Mouse (Mus musculus): ENCODE measurements around the gene Map4k1. TPM values are rescaled to one million over a fixed set of nuclear protein-coding genes. Genes with fewer than 3 reads are reported as not detected.

The Map4k1 gene
- polyA plus RNA-seq, 1 experiment, result 58.8 TPM

DNA sequence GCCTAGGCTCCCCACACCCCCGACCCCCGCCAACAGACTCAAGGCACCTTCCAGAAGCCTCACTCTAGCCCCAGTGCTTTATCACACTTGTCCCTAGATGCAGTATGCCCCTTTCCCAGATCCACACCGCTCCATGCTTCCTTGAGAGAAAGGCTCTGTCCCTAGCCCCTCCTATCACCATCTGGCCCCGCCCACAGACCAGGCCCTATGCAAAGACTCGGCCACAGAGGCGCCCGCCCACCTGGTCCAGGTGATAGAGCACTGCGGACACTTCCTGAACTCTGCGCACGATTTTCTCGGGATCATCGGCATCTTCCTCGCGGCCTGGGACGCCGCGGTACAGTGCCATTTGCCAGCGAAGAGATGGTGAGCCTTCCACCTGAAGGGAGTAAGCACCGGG lies 71.0 kb downstream of the Map4k1 start:
- no peak for TF ChIP-seq POLR2A (IDR thresholded peaks at IDR 0.05; ENCODE audit: control insufficient read depth, low read depth, low read length)
- TF ChIP-seq CTCF (IDR thresholded peaks at IDR 0.05; ENCODE audit: control insufficient read depth, insufficient read depth, insufficient replicate concordance, low read depth, low read length), result no peak
- Histone ChIP-seq H3K27me3 (ENCODE audit: control insufficient read depth, insufficient read depth, low read length) (peaks cover 2% of the 10 kb centered on the region; the same call in 1 of the 2 replicates), H3K36me3 (ENCODE audit: control insufficient read depth, insufficient read depth, low read length) (no peaks in the 10 kb centered on the region), H3K4me3 (ENCODE audit: control insufficient read depth, low read depth, low read length) (peak overlapping the region; percentile 21; the same call in 1 of the 2 replicates), H3K4me1 (ENCODE audit: control insufficient read depth, insufficient read depth, low read length) (peaks cover 7% of the 10 kb centered on the region; the same call in 1 of the 2 replicates), H3K27ac (ENCODE audit: control insufficient read depth, insufficient read depth, low read depth, low read length) (no peak overlapping the region)

Other genes starting within 250 kb of the Map4k1 start
- 29.5 and 39.3 TPM in 2 replicates for gene Mrps12, start 240.2 kb upstream of the Map4k1 start, polyA plus RNA-seq (2012; rRNA removed)
- 12.5 and 13.6 TPM in 2 replicates for gene Sars2, start 240.1 kb upstream of the Map4k1 start, polyA plus RNA-seq (2012; rRNA removed)
- gene Ccer2, start 225.9 kb upstream of the Map4k1 start, polyA plus RNA-seq (2012; rRNA removed), result not detected in 2 replicates
- 144 and 203 TPM in 2 replicates for gene Sirt2, start 215.3 kb upstream of the Map4k1 start, polyA plus RNA-seq (2012; rRNA removed)
- 134 and 152 TPM in 2 replicates for gene Nfkbib, start 214.5 kb upstream of the Map4k1 start, polyA plus RNA-seq (2012; rRNA removed)
- gene Rinl, start 193.1 kb upstream of the Map4k1 start, polyA plus RNA-seq (2012; rRNA removed), result 1.1 and 1.6 TPM in 2 replicates
- gene Hnrnpl, start 173.5 kb upstream of the Map4k1 start, polyA plus RNA-seq (2012; rRNA removed), result 162 and 200 TPM in 2 replicates
- 124 and 147 TPM in 2 replicates for gene Ech1, start 156.8 kb upstream of the Map4k1 start, polyA plus RNA-seq (2012; rRNA removed)
- 13.8 and 17.5 TPM in 2 replicates for gene Lgals4, start 148.2 kb upstream of the Map4k1 start, polyA plus RNA-seq (2012; rRNA removed)
- 1.4 and 1.7 TPM in 2 replicates for gene Lgals7, start 118.2 kb upstream of the Map4k1 start, polyA plus RNA-seq (2012; rRNA removed)
- gene Capn12, start 100.6 kb upstream of the Map4k1 start, polyA plus RNA-seq (2012; rRNA removed), result 0.14 and 0.17 TPM in 2 replicates
- 73.9 and 77.5 TPM in 2 replicates for gene Actn4, start 19.7 kb upstream of the Map4k1 start, polyA plus RNA-seq (2012; rRNA removed)
- 379 and 426 TPM in 2 replicates for gene Eif3k, start 186 bp upstream of the Map4k1 start, polyA plus RNA-seq (2012; rRNA removed)
- 0.70 and 1.1 TPM in 2 replicates for gene Ryr1, start 143.1 kb downstream of the Map4k1 start, polyA plus RNA-seq (2012; rRNA removed)
- 0.31 and 1.1 TPM in 2 replicates for gene Rasgrp4, start 152.8 kb downstream of the Map4k1 start, polyA plus RNA-seq (2012; rRNA removed)
- gene Fam98c, start 174.2 kb downstream of the Map4k1 start, polyA plus RNA-seq (2012; rRNA removed), result 194 and 338 TPM in 2 replicates
- gene Ggn, start 188.2 kb downstream of the Map4k1 start, polyA plus RNA-seq (2012; rRNA removed), result 506 and 536 TPM in 2 replicates
- gene Spred3, start 188.4 kb downstream of the Map4k1 start, polyA plus RNA-seq (2012; rRNA removed), result 40.9 and 41.8 TPM in 2 replicates
- gene Psmd8, start 198.7 kb downstream of the Map4k1 start, polyA plus RNA-seq (2012; rRNA removed), result 362 and 383 TPM in 2 replicates
- 222 and 254 TPM in 2 replicates for gene Catsperg1, start 232.0 kb downstream of the Map4k1 start, polyA plus RNA-seq (2012; rRNA removed)

All from testis, adult 2 months (tissue).